Mouse (Mus musculus) lung, adult 2 months (tissue): ENCODE measurements around the gene Abca2.

Experiments used
- CTCF ChIP-seq: fragments of 200-500 bp; IDR thresholded peaks from 2 replicates; pipeline ENCODE4 v1.5.1; 2011; ENCODE audit warnings: mild to moderate bottlenecking, low read length, control low read depth; ENCODE audit not compliant: insufficient read depth
- POLR2A ChIP-seq: fragments of 200-500 bp; IDR thresholded peaks from 2 replicates; pipeline ENCODE4 v1.6.1; 2011; ENCODE audit warnings: low read depth, mild to moderate bottlenecking, control low read depth, low read length, borderline replicate concordance; ENCODE audit errors: extremely low read depth

DNA sequence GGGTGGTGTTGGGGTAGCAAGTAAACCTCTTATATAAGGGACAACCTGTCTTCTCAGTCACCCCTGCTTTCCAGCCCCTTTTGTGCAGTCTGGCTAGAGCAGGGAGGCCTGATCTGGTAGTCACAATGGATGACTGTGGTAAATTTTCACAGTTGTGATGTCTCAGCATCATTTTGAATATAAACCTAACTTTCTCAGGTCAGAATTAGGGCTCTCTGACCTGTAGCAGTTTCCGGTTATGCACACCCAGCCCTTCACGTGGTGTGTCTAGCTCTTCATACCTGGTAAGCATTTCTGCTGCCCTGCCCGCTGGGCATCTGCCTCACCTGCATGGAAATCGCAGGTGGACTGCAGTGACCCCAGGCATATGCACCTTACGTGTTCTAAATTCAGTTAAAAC, 1.2 kb upstream of the Abca2 start:
- TF ChIP-seq CTCF: no peak
- TF ChIP-seq POLR2A: no peak
